Mouse (Mus musculus): ENCODE data around the gene Pde6h. TPM values are rescaled to one million over a fixed set of nuclear protein-coding genes. Genes with fewer than 3 reads are reported as not detected.

The Pde6h gene
- total and polyA plus RNA-seq, 3 experiments = 0.04 to 0.30 TPM; not detected in 1

DNA sequence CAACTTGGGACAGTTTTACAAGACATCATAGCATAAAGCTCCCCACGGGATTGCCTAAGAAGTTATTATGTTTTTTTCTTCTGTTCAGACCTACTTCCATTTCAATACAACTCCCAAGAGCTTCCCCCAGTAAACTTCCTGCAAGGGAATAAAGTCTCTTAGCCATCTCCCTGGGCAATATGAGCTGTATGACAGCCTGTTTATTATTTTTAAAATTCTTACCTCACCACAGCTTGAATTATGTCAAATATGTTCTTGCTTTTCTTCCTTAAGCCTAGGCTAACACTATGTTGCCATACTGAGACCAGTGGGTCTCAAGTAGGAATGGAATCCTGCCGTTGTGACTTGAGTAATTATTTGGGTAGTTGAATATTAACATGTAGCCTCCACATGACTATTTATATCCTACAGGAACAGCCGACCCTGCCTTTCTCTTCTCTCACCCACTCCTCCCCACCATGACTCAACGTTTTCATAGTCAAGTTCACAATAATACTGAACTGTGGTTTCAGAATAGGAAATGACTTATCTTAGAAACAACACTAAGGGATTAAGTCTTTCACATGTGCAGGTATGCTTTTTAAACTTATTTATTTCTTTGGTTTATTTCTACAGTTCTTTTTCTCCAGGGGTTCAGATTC is 23.1 kb upstream of the Pde6h start:
- in situ Hi-C loops (cut with MboI; ENCODE audit: low pct_ligation_motif_present, low pct_unique_long_range_greater_than_20kb, low sequenced_read_pairs) (no loop called here), dilution Hi-C loops (cut with MboI; ENCODE audit: extremely low pct_ligation_motif_present, extremely low pct_unique_long_range_greater_than_20kb, low sequenced_read_pairs) (no loop called here)
- no peak overlapping the region for H3K4me2 ChIP-seq (ENCODE audit: insufficient read depth, low read depth, poor library complexity, severe bottlenecking)
- H3K36me3 ChIP-seq (replicated peaks in 1 of 2; ENCODE audit: control insufficient read depth in 1 of 2, insufficient read depth in 1 of 2, low read length in 1 of 2) = peaks cover 0 to 16% of the 10 kb centered on the region in 2 experiments
- H3K4me1 ChIP-seq (ENCODE audit: control insufficient read depth in 1 of 2, insufficient read depth in 2 of 2) = peaks cover 0 to 19% of the 10 kb centered on the region in 2 experiments; a peak in 2 of 4 replicates
- no peaks in the 10 kb centered on the region for H3K9me3 ChIP-seq (replicated peaks; ENCODE audit: low read length)
- H3K79me2 ChIP-seq (replicated peaks; ENCODE audit: control insufficient read depth, extremely low read depth, insufficient read depth, poor library complexity, severe bottlenecking) = no peaks in the 10 kb centered on the region
- H3K27ac ChIP-seq (ENCODE audit: insufficient read depth, low read depth) = no peak overlapping the region
- H3K27me3 ChIP-seq (replicated peaks) = no peaks in the 10 kb centered on the region
- DNase-seq (ENCODE audit: extremely low read depth) = no peak
- no peak for TF ChIP-seq POLR2AphosphoS2 (IDR thresholded peaks at IDR 0.05; ENCODE audit: low read depth, low read length)
- no peak for TF ChIP-seq JUN (IDR thresholded peaks at IDR 0.05; ENCODE audit: insufficient read depth, low read depth, low read length)
- TF ChIP-seq RCOR1 (conservative IDR thresholded peaks at IDR 0.05; ENCODE audit: low read depth, low read length) = no peak
- no peak overlapping the region for H3K4me3 ChIP-seq (replicated peaks in 1 of 3; ENCODE audit: low read depth in 2 of 3, low read length in 2 of 3, poor library complexity in 1 of 3)
- no peak overlapping the region for H3K9ac ChIP-seq (ENCODE audit: insufficient read depth, low read depth)

DNA sequence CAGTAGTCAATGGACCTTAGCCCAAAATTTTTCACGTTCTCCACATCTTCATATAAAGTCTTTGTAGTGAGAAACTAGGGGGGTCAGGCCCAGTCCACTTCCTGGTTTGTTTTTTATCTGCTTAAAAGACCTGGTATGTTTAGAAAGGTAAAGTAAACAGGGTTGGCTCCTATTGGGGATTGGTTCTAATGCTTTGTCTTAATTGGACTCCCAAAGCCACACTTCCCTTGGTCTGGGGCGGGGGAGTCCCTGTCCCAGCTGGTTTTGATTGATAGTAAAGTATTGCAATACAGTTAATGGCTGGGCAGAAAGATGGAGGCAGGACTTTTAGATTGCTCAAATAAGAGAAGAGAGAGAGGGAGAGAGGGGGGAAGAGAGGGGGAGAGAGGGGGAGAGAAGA is 22.6 kb upstream of the Pde6h start:
- Histone ChIP-seq H3K9me3 (replicated peaks; ENCODE audit: low read length) (no peaks in the 10 kb centered on the region), H3K4me2 (ENCODE audit: insufficient read depth, low read depth, poor library complexity, severe bottlenecking) (no peak overlapping the region), H3K9ac (ENCODE audit: insufficient read depth, low read depth) (no peak overlapping the region), H3K27me3 (replicated peaks) (no peaks in the 10 kb centered on the region), H3K4me3 (replicated peaks in 1 of 3; ENCODE audit: low read depth in 2 of 3, low read length in 2 of 3, poor library complexity in 1 of 3) (no peak overlapping the region), H3K27ac (ENCODE audit: insufficient read depth, low read depth) (no peak overlapping the region), H3K79me2 (replicated peaks; ENCODE audit: control insufficient read depth, extremely low read depth, insufficient read depth, poor library complexity, severe bottlenecking) (no peaks in the 10 kb centered on the region), H3K36me3 (replicated peaks in 1 of 2; ENCODE audit: control insufficient read depth in 1 of 2, insufficient read depth in 1 of 2, low read length in 1 of 2) (peaks cover 0 to 17% of the 10 kb centered on the region in 2 experiments), H3K4me1 (ENCODE audit: control insufficient read depth in 1 of 2, insufficient read depth in 2 of 2) (peaks cover 0 to 19% of the 10 kb centered on the region in 2 experiments; a peak in 2 of 4 replicates)
- dilution Hi-C loops (cut with MboI; ENCODE audit: extremely low pct_ligation_motif_present, extremely low pct_unique_long_range_greater_than_20kb, low sequenced_read_pairs) (no loop called here), in situ Hi-C loops (cut with MboI; ENCODE audit: low pct_ligation_motif_present, low pct_unique_long_range_greater_than_20kb, low sequenced_read_pairs) (no loop called here)
- DNase-seq (ENCODE audit: extremely low read depth) = no peak
- TF ChIP-seq TCF12 (IDR thresholded peaks at IDR 0.05; ENCODE audit: low read depth, low read length) (no peak), MEF2A (IDR thresholded peaks at IDR 0.05; ENCODE audit: borderline replicate concordance, low read depth, low read length) (no peak), USF2 (conservative IDR thresholded peaks at IDR 0.05; ENCODE audit: low read depth, low read length) (no peak), MXI1 (IDR thresholded peaks at IDR 0.05; ENCODE audit: low read depth, low read length) (no peak), NELFE (IDR thresholded peaks at IDR 0.05; ENCODE audit: low read depth, low read length) (no peak), CTCF (conservative IDR thresholded peaks at IDR 0.05 in 1 of 2, IDR thresholded peaks at IDR 0.05 in 1 of 2; ENCODE audit: low read depth in 2 of 2, low read length in 2 of 2) (no peak), UBTF (IDR thresholded peaks at IDR 0.05; ENCODE audit: low read depth, low read length) (no peak), KAT2A (IDR thresholded peaks at IDR 0.05; ENCODE audit: insufficient replicate concordance, low read length) (no peak), RAD21 (IDR thresholded peaks at IDR 0.05; ENCODE audit: low read depth, low read length) (no peak), SIN3A (IDR thresholded peaks at IDR 0.05; ENCODE audit: low read length) (no peak), MYC (IDR thresholded peaks at IDR 0.05; ENCODE audit: low read depth, low read length) (no peak), MAX (IDR thresholded peaks at IDR 0.05; ENCODE audit: low read length) (no peak), TBP (conservative IDR thresholded peaks at IDR 0.05; ENCODE audit: low read depth, low read length) (no peak), HCFC1 (IDR thresholded peaks at IDR 0.05; ENCODE audit: low read depth, low read length) (no peak)
